Mouse (Mus musculus) adrenal gland, adult 18-20 months (tissue): ENCODE data around the gene Zfp715. TPM values are rescaled to one million over a fixed set of nuclear protein-coding genes. Genes with fewer than 3 reads are reported as not detected.
"Not testable (repeated sequence)": the region's sequence is repeated elsewhere in the genome, so short reads cannot be mapped to it uniquely, and the experiment has no call there.

Experiments
- DNase-seq, 2 experiments: peaks; one replicate each; pipeline ENCODE4 v3.0.0; 2021 to 2022; ENCODE audit warnings: low spot score in 2 of 2
- total RNA-seq, 2 experiments: library from RNA; stranded (reverse); gene quantifications; 1 replicate in 1 of 2; 2 replicates in 1 of 2; pipeline ENCODE4 v1.2.3; 2021

The Zfp715 gene
- total RNA-seq, 2 experiments from 2014 or later: 20.1 to 20.9 TPM

DNA sequence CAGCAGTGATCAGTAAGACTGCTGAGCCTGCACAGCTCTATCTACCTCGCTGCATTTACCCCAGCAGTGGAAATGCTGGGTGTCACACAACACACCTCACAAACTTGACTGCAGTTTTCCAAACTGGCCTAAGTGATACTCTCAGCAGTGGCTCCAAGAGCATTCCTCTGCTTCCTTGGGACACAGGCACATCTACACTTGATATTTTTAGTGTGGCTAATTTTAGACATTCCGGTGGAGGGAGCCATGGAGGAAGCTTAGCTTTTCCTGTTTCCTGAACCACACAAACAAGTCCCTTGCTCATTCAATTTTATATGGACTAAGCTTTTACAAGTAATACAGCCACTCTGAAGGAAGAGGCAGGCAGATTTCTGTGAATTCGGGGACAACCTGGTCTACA lies 7.9 kb downstream of the Zfp715 start:
- no peak for DNase-seq

- no peak for DNase-seq
Observed at GRCm38 (mm10) chr7:43291524-43291923, 21.6 kb downstream of the Zfp715 start.

- peak; percentile 79 to 86 for DNase-seq
Observed at GRCm38 (mm10) chr7:43282859-43283595, 30.1 kb downstream of the Zfp715 start.

GRCm38 (mm10) chr7:43282459-43282858 lies 30.6 kb downstream of the Zfp715 start:
- no peak for DNase-seq

GRCm38 (mm10) chr7:43277401-43277800 lies 35.7 kb downstream of the Zfp715 start:
- DNase-seq: no peak

DNA sequence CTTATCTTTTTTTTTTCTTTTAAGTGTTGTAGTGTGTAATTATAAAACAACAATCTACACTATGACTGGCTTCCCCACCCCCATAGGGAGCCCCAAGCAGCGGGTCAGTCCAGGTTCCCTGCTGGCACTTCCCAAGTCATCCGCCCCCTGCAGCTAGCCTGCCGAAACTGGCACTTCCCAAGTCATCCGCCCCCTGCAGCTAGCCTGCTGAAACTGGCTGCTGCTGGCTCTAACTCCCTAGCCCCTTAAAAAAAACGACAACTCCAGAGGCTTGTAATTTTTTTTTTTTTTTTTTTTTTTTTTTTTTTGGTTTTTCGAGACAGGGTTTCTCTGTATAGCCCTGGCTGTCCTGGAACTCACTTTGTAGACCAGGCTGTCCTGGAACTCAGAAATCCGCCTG lies 36.9 kb downstream of the Zfp715 start:
- DNase-seq: not testable (repeated sequence)

- DNase-seq: no peak
Observed at GRCm38 (mm10) chr7:43273476-43273875, 39.6 kb downstream of the Zfp715 start.

GRCm38 (mm10) chr7:43267359-43267758 lies 45.7 kb downstream of the Zfp715 start:
- DNase-seq: not testable (repeated sequence)

DNA sequence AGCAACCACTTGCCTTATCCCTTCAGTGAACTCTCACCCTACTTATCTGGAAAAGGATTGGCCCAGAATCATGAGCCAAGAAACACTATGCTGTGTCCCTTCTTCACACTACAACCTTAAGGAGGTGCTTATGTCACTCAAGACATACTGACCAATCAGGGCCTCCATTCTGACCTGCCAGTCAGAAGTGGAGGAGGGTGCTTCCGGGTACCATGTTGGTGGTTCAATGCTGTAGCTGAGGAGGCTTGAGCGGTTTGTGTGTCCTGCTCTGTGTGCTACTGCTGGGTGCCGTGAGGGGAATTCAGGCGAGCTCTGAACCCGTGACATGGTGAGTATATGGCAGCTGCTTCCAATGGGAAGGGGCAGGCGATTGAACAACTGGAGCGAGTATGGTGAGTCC lies 59.6 kb downstream of the Zfp715 start:
- no peak for DNase-seq

DNA sequence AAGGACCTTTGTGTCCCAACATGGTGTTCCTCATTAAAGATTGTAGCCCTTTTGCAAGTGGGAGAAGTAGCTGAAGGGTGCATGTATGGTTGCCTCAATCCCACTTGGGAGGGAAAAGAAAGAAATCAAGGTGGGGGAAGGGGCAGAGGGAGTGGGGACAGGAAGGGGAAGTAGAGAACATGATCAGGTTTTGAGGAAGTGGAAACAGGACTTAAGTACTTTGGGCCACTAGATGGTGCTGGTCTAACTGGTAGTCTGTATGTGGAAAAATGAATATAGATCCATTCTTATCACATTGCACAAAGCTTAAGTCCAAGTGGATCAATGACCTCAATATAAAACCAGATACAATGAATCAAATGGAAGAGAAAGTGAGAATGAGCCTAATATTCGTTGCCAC lies 62.4 kb downstream of the Zfp715 start:
- DNase-seq: not testable (repeated sequence)

Other genes with a start within 250 kb of the Zfp715 start
- gene Zfp936, start 199.1 kb downstream of the Zfp715 start, total RNA-seq: not detected
- not detected for gene Siglecf, start 38.0 kb upstream of the Zfp715 start, total RNA-seq
- gene Siglecg, start 94.9 kb upstream of the Zfp715 start, total RNA-seq: under 1 TPM; 0.46 to 0.54 TPM
- gene Lim2, start 114.4 kb upstream of the Zfp715 start, total RNA-seq: not detected
- gene Nkg7, start 123.8 kb upstream of the Zfp715 start, total RNA-seq: 1 to 10 TPM in 1 of 2 experiments, under 1 TPM in 1; 0.83 to 3.2 TPM
- not detected for gene Cldnd2, start 127.5 kb upstream of the Zfp715 start, total RNA-seq
- 100 to 1,000 TPM; 440 to 834 TPM for gene Etfb, start 130.8 kb upstream of the Zfp715 start, total RNA-seq
- under 1 TPM in 1 of 2 experiments, not detected in 1; 0.43 TPM for gene Gm45233, start 130.8 kb upstream of the Zfp715 start, total RNA-seq
- gene Vsig10l, start 149.9 kb upstream of the Zfp715 start, total RNA-seq: 1 to 10 TPM; 1.6 to 4.2 TPM
- gene Iglon5, start 176.8 kb upstream of the Zfp715 start, total RNA-seq: 1 to 10 TPM; 1.3 to 1.5 TPM
- not detected for gene 4931406B18Rik, start 192.6 kb upstream of the Zfp715 start, total RNA-seq
- gene Cd33, start 231.1 kb upstream of the Zfp715 start, total RNA-seq: 1 to 10 TPM; 3.3 to 5.4 TPM
- 1 to 10 TPM; 2.2 TPM for gene Zfp658, start 249.0 kb upstream of the Zfp715 start, total RNA-seq